Mouse (Mus musculus) CD8-positive naive resting alpha-beta T cell, adult 2 months (primary cell): Measurements from ENCODE around the gene Olfr1106.

Experiments used
- DNase-seq, 2 experiments: peaks; one replicate each; pipeline ENCODE4 v3.0.0; 2022; ENCODE audit warnings: low read depth in 2 of 2, low spot score in 2 of 2

The Olfr1106 gene

DNA sequence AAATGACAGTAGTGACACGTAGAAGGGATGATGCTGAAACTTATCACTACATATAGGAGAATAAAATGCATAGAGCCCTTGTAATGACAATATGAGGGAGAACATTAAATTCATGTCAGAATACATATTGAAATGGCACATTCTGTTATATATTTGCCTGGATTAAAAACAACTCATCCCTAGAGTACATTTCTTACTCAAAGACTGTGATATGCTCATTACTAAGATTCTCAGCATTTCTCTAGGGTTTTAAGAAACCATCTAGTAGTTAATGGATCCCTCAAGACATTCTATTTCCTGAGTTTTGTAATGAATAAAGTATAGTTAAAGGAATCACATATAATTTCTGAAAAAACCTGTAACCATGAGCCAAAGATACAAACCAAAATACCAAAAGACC, at the start of gene Olfr1106:
Olfr1106 (minus strand) TSS at position 101 of the 400 bp plus-strand sequence.
- DNase-seq, result no peak

DNA sequence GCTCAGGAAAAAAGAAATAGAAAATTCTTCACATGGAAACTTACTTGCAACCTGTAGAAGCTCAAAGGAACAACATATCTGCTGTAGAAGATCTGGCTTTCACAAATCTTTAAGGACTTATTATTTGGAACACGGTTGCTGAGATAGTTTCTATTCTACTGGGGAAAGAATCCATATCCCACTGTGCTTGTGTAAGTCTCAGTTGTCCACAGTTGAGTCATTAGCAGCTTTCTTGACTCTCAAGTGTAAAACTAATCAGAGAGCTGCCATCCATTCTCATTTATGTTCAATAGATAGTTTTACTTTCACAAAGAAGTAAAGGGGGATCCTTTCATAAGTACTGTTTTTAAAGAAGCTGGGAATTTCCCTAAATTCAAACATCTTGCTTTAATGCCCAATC, 43.8 kb upstream of the Olfr1106 start, which contains the start of gene Olfr1109:
Olfr1109 (minus strand) TSS at position 101 of the 400 bp plus-strand sequence.
- no peak for DNase-seq

DNA sequence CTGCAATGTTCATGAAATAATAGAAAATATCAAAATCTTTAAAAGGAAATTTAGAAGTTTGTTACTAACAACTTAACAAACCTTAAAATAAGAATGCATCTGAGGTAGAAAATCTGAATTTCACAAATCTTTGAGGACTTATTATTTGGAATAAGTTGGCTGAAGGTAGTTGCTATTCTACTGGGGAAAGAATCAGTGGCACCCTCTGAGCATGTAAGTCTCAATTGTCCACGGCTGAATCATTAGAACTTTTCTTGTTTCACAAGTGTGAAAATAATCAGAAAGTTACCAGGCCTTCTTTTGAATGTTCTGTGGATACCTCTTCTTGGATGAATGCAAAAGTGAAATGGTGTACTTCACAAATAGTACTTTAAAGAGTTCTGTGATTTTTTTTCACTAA, 23.6 kb upstream of the Olfr1106 start, which contains the start of gene Olfr1107:
Olfr1107 (minus strand) TSS at position 101 of the 400 bp plus-strand sequence.
- DNase-seq, result no peak

DNA sequence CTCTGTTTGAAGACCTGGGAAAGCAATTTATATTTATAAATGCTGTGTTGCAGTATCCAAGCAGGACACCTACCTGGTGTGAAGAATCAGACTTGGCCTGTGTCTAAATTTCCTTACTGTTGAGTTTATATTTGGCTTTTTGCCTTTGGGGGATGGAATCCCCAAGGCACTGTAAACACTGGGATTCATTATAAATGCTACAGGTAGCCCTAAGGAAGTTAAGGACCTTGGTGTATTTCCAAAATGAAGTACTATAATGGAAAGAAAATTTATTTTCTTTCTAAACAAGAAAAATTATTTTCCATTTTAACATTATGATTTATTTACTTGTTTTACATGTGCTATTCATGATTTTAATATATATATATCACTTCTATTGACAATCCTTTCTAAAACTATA, 15.6 kb downstream of the Olfr1106 start, which contains the start of gene Olfr1105:
Olfr1105 (minus strand) TSS at position 101 of the 400 bp plus-strand sequence.
- DNase-seq, result no peak

DNA sequence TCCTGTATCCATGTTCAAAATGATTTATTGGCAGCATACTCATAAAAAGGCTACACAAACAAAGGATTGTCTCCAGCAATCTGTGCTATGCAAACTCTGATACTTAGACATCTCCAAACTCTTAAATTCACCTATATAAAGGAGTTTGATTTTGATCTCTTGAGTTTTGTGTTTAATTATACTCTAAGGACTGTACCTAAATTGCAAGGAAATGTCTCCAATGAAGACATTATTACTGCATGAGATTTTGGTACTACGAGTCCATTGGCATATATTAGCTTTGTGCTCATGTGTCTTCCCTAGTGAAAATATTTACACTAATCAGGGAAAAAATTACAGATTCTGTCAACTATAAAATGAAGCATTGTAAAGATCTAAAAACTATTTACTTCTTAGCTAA, 25.1 kb downstream of the Olfr1106 start, which contains the start of gene Olfr1104:
Olfr1104 (minus strand) TSS at position 101 of the 400 bp plus-strand sequence.
- DNase-seq, result no peak

DNA sequence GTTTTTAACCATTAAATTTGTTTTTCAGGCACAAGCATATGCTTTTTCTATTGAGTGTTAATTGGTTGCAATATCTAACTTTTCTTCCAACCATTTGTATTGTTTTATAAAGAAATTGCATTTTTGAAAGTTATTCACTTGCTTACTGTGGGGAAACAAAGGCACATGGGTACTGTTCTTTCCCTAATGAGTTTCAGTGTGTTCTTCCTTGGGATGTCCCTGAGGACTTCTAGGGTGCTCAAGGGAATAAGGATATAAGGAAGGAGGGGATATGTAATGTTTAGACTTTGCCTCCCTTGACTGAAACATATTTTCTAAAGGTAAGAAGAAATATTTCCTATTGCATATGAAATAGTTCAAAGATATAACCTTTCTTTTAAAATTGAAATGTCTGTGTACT, 54.0 kb downstream of the Olfr1106 start, which contains the start of gene Olfr1102:
Olfr1102 (plus strand) TSS at position 301 of the 400 bp plus-strand sequence.
- DNase-seq, result no peak
